Mouse (Mus musculus) megakaryocyte, embryonic 14.5 days (primary cell): Measurements from ENCODE around the gene Rapgef5. TPM values are rescaled to one million over a fixed set of nuclear protein-coding genes. Genes with fewer than 3 reads are reported as not detected.

Experiments used
- H3K27me3 ChIP-seq: replicated peaks from 2 replicates; pipeline ENCODE3; 2012; ENCODE audit warnings: inconsistent platforms
- H3K36me3 ChIP-seq: replicated peaks from 2 replicates; pipeline ENCODE3; 2012; ENCODE audit warnings: low read length, inconsistent platforms, mixed read lengths
- H3K4me1 ChIP-seq: 2 replicates; pipeline ENCODE4 v1.6.1; 2012; ENCODE audit warnings: inconsistent platforms
- H3K4me3 ChIP-seq: replicated peaks from 2 replicates; pipeline ENCODE3; 2012; ENCODE audit warnings: moderate library complexity, mild to moderate bottlenecking, inconsistent platforms
- H3K9me3 ChIP-seq: 2 replicates; pipeline ENCODE4 v1.6.1; 2012; ENCODE audit warnings: inconsistent platforms
- FLI1 ChIP-seq: IDR thresholded peaks from 2 replicates; pipeline ENCODE4 v1.6.1; 2012; ENCODE audit warnings: low read length, inconsistent platforms, mixed read lengths
- GATA1 ChIP-seq: IDR thresholded peaks from 3 replicates; pipeline ENCODE4 v1.6.1; 2012; ENCODE audit warnings: mixed read lengths, low read length, inconsistent platforms, borderline replicate concordance
- polyA plus RNA-seq: library from polyadenylated mRNA; stranded (reverse); fragments of >175 nt; gene quantifications from 2 replicates; pipeline ENCODE4 v1.2.3, GENCODE M21; 2012; ENCODE audit warnings: low replicate concordance; ENCODE audit not compliant: insufficient read depth

Gene Rapgef5
- polyA plus RNA-seq, 1 experiment = not detected

- Histone ChIP-seq H3K9me3 (no peaks in the 10 kb centered on the region), H3K4me1 (peaks cover 4% of the 10 kb centered on the region), H3K27me3 (no peaks in the 10 kb centered on the region), H3K4me3 (no peak overlapping the region), H3K36me3 (no peaks in the 10 kb centered on the region)
- TF ChIP-seq FLI1 (no peak), GATA1 (no peak)
Observed at GRCm38 (mm10) chr12:117661871-117662270, 145.6 kb downstream of the Rapgef5 start.

GRCm38 (mm10) chr12:117663637-117664036 is 147.4 kb downstream of the Rapgef5 start:
- H3K9me3 ChIP-seq = no peaks in the 10 kb centered on the region
- no peaks in the 10 kb centered on the region for H3K36me3 ChIP-seq
- TF ChIP-seq GATA1 (no peak), FLI1 (no peak)

GRCm38 (mm10) chr12:117664644-117665043 is 148.4 kb downstream of the Rapgef5 start:
- no peak for TF ChIP-seq FLI1
- Histone ChIP-seq H3K9me3 (no peaks in the 10 kb centered on the region), H3K36me3 (no peaks in the 10 kb centered on the region), H3K27me3 (no peaks in the 10 kb centered on the region), H3K4me3 (no peak overlapping the region), H3K4me1 (peaks cover 4% of the 10 kb centered on the region)

More at GRCm38 (mm10) chr12:117663637-117664036, 147.4 kb downstream of the Rapgef5 start:
- no peaks in the 10 kb centered on the region for H3K27me3 ChIP-seq
- peaks cover 4% of the 10 kb centered on the region for H3K4me1 ChIP-seq
- no peak overlapping the region for H3K4me3 ChIP-seq

DNA sequence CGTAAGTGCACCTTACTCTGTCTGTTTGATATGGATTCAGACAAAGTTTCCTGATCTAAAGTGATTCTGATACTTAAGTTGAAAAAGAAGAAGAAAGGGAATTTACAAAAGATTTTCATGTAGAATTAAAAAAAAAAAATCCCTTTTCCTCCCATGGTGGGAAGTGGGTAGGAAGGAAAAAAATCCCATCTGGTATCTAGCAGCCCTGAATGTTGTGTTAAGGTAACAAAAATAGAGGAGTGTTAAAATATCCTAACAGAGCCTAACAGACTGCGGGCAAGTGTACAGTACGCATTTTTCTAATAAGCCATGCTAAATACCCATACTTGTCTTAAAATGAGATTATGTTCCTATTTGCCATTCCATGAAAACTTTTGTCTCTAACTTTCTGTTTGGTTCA is 150.1 kb downstream of the Rapgef5 start:
- Histone ChIP-seq H3K9me3 (no peaks in the 10 kb centered on the region), H3K4me3 (no peak overlapping the region), H3K36me3 (no peaks in the 10 kb centered on the region), H3K27me3 (no peaks in the 10 kb centered on the region), H3K4me1 (peaks cover 4% of the 10 kb centered on the region)
- TF ChIP-seq GATA1 = no peak
- no peak for TF ChIP-seq FLI1

- no peaks in the 10 kb centered on the region for H3K27me3 ChIP-seq
- TF ChIP-seq FLI1 (no peak), GATA1 (no peak)
Observed at GRCm38 (mm10) chr12:117669610-117670400, 153.5 kb downstream of the Rapgef5 start.

GRCm38 (mm10) chr12:117673188-117673587 is 156.9 kb downstream of the Rapgef5 start:
- Histone ChIP-seq H3K4me3 (no peak overlapping the region), H3K4me1 (0 out of 2 replicates have a peak, but pooled peaks cover 3% of the 10 kb centered on the region), H3K36me3 (no peaks in the 10 kb centered on the region), H3K27me3 (no peaks in the 10 kb centered on the region), H3K9me3 (no peaks in the 10 kb centered on the region)
- TF ChIP-seq FLI1 (no peak), GATA1 (no peak)

More at GRCm38 (mm10) chr12:117669610-117670400, 153.5 kb downstream of the Rapgef5 start:
- Histone ChIP-seq H3K9me3 (no peaks in the 10 kb centered on the region), H3K4me1 (0 out of 2 replicates have a peak, but pooled peaks cover 3% of the 10 kb centered on the region), H3K36me3 (no peaks in the 10 kb centered on the region), H3K4me3 (no peak overlapping the region)

GRCm38 (mm10) chr12:117674511-117674910 is 158.2 kb downstream of the Rapgef5 start:
- Histone ChIP-seq H3K27me3 (no peaks in the 10 kb centered on the region), H3K9me3 (no peaks in the 10 kb centered on the region), H3K4me1 (0 out of 2 replicates have a peak, but pooled peaks cover 3% of the 10 kb centered on the region), H3K4me3 (no peak overlapping the region), H3K36me3 (no peaks in the 10 kb centered on the region)
- no peak for TF ChIP-seq GATA1
- TF ChIP-seq FLI1 = no peak

DNA sequence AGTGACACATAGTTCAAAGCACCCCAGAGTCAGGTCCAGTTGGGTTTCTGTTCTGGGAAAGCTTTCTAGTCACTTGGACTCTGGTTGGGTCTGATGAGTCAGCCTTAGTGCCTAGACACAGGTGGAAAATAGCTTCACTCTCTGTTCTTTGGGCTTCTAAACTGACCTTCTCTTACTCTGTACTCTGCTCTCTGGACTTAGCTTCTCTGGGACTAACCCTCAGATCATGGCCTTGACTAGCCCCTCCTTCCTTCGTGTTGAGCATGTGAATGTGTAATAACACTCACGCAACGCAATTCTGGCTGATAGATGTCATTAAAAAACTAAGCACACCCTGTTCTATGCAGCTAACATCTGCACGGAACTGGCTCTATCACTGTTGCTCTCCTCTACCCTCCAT is 160.0 kb downstream of the Rapgef5 start:
- Histone ChIP-seq H3K9me3 (no peaks in the 10 kb centered on the region), H3K27me3 (no peaks in the 10 kb centered on the region), H3K4me1 (0 out of 2 replicates have a peak, but pooled peaks cover 6% of the 10 kb centered on the region), H3K36me3 (no peaks in the 10 kb centered on the region), H3K4me3 (no peak overlapping the region)
- no peak for TF ChIP-seq GATA1
- no peak for TF ChIP-seq FLI1

GRCm38 (mm10) chr12:117678916-117679315 is 162.6 kb downstream of the Rapgef5 start:
- Histone ChIP-seq H3K4me3 (no peak overlapping the region), H3K9me3 (no peaks in the 10 kb centered on the region), H3K27me3 (no peaks in the 10 kb centered on the region), H3K36me3 (no peaks in the 10 kb centered on the region), H3K4me1 (0 out of 2 replicates have a peak, but pooled peaks cover 3% of the 10 kb centered on the region)
- TF ChIP-seq GATA1 = no peak

DNA sequence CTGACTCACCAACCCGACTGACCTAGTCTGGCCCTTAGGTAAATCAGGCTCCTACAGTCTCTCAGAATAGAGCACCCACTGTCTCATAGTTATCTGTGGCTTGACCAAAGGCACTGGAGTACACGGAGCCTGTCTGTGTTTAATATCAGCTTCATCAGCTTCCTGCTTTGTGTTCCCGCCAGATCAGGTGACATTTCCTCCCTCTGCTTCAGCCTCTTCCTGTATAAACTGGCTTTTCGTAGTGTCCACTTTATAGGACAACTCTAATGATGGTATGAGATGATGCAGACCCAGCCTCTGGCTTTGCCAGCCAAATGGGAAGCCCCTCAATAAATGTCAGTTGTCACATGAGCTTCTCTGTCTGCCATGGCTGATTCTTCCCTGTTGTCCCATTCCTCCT is 163.5 kb downstream of the Rapgef5 start:
- Histone ChIP-seq H3K4me3 (no peak overlapping the region), H3K27me3 (peaks cover 3% of the 10 kb centered on the region), H3K9me3 (no peaks in the 10 kb centered on the region), H3K36me3 (no peaks in the 10 kb centered on the region), H3K4me1 (0 out of 2 replicates have a peak, but pooled peaks cover 3% of the 10 kb centered on the region)
- TF ChIP-seq GATA1 (no peak), FLI1 (no peak)
